Mouse (Mus musculus) urinary bladder, adult 2 months (tissue): ENCODE data around the gene Ceacam13. TPM values are rescaled to one million over a fixed set of nuclear protein-coding genes. Genes with fewer than 3 reads are reported as not detected.
"Not testable (repeated sequence)": the region's sequence is repeated elsewhere in the genome, so short reads cannot be mapped to it uniquely, and the experiment has no call there.

Source experiments
- DNase-seq: peaks from one replicate; pipeline ENCODE4 v3.0.0; 2022; ENCODE audit warnings: low spot score
- polyA plus RNA-seq: library from polyadenylated mRNA; depleted of rRNA; stranded (reverse); fragments of >200 nt; gene quantifications from 2 replicates; pipeline ENCODE4 v1.2.3, GENCODE M21; 2012; rRNA removed

Gene Ceacam13
- polyA plus RNA-seq: not detected in 2 replicates

GRCm38 (mm10) chr7:18009589-18009988 lies at the start of gene Ceacam13:
Ceacam13 (plus strand) TSS chr7:18009889.
- DNase-seq: no peak

- DNase-seq: no peak
Measured at GRCm38 (mm10) chr7:17971824-17972223, 37.9 kb upstream of the Ceacam13 start, which contains the start of gene Ceacam11. Ceacam11 (plus strand) TSS chr7:17972124.

DNA sequence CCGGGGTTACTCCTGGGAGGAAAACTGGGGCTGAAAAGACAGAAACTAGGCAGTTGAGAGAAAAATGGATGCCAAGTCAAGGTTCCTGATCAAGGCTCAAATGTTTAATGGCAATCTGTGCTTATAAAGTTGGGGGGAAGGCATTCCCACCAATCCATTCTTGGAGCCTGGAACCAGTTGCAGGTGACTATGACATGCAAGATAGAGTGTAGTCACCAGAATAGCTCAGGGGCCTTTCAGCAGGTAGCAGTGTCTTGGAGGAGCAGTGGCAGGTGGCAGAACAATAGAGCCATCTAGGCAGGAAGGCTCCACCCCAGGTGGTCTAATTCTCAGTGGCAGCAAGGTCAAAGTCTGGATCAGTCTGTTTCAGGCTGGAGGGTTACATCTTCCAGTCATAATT lies 8.6 kb upstream of the Ceacam13 start:
- DNase-seq: not testable (repeated sequence)

GRCm38 (mm10) chr7:18065629-18066028 lies 55.9 kb downstream of the Ceacam13 start, which contains the start of gene Ceacam12:
Ceacam12 (plus strand) TSS chr7:18065929.
- no peak for DNase-seq

Other genes with a start within 250 kb of the Ceacam13 start
- not detected in 2 replicates for gene Ceacam14, start 197.3 kb upstream of the Ceacam13 start, polyA plus RNA-seq
- gene Gm5155, start 138.1 kb upstream of the Ceacam13 start, polyA plus RNA-seq: 0.04 TPM in 2 replicates
- not detected in 2 replicates for gene Ceacam11, start 37.8 kb upstream of the Ceacam13 start, polyA plus RNA-seq
- 0.06 and 0.12 TPM in 2 replicates for gene Ceacam12, start 56.0 kb downstream of the Ceacam13 start, polyA plus RNA-seq
- gene Igfl3, start 166.6 kb downstream of the Ceacam13 start, polyA plus RNA-seq: not detected in 2 replicates
- not detected in 2 replicates for gene Mill1, start 235.5 kb downstream of the Ceacam13 start, polyA plus RNA-seq